Mouse (Mus musculus) heart, embryonic 10.5 days (tissue): ENCODE measurements around the gene Naif1. TPM values are rescaled to one million over a fixed set of nuclear protein-coding genes. Genes with fewer than 3 reads are reported as not detected.

Experiments
- DNase-seq: peaks from one replicate; pipeline ENCODE4 v3.0.0-alpha.2; 2017; ENCODE audit warnings: low spot score
- H3K27ac ChIP-seq: fragments of 300-500 bp; sonication (generic); 2 replicates; pipeline ENCODE4 v1.5.1; 2016; ENCODE audit warnings: mild to moderate bottlenecking
- H3K27me3 ChIP-seq: fragments of 300-500 bp; sonication (generic); 2 replicates; pipeline ENCODE4 v1.6.1; 2016; ENCODE audit warnings: mild to moderate bottlenecking; ENCODE audit not compliant: poor library complexity, insufficient read depth, severe bottlenecking
- H3K36me3 ChIP-seq: fragments of 300-500 bp; sonication (generic); 2 replicates; pipeline ENCODE4 v1.6.1; 2016; ENCODE audit warnings: mild to moderate bottlenecking, moderate library complexity
- H3K4me1 ChIP-seq: fragments of 300-500 bp; sonication (generic); 2 replicates; pipeline ENCODE4 v1.6.1; 2016; ENCODE audit warnings: mild to moderate bottlenecking
- H3K4me3 ChIP-seq: fragments of 300-500 bp; sonication (generic); 2 replicates; pipeline ENCODE4 v1.5.1; 2016; ENCODE audit warnings: mild to moderate bottlenecking, moderate library complexity
- H3K9me3 ChIP-seq: fragments of 300-500 bp; sonication (generic); 2 replicates; pipeline ENCODE4 v1.6.1; 2016; ENCODE audit warnings: mild to moderate bottlenecking, moderate library complexity
- WGBS: fragments of 180-500 bp; shearing (Covaris S2); methylation state at CpG from one replicate; pipeline ENCODE4 v1.1.7; 2016; 5-methylcytosine and 5-hydroxymethylcytosine counted together
- polyA plus RNA-seq: library from polyadenylated mRNA; unstranded; fragments of >200 nt; fragmentation: Nextera tagmentation; extraction: Ambion mirVana; gene quantifications from 2 replicates; pipeline ENCODE4 v1.2.1, GENCODE M21; 2016

The Naif1 gene
- 5.4 and 5.5 TPM in 2 replicates for polyA plus RNA-seq

- Histone ChIP-seq H3K27ac (peak within 1 kb of the TSS; percentile 92), H3K9me3 (no peaks in the 10 kb centered on the region), H3K4me3 (peak within 1 kb of the TSS; percentile 84), H3K27me3 (no peaks in the 10 kb centered on the region), H3K36me3 (peaks cover 7% of the 10 kb centered on the region; the same call in 1 of the 2 replicates), H3K4me1 (peaks cover 48% of the 10 kb centered on the region)
- DNase-seq, result no peak
- WGBS, result 70% methylated on average over 15 of the region's 15 CpGs
Measured at GRCm38 (mm10) chr2:32449761-32450754, at the start of gene Naif1. Naif1 (plus strand) TSS chr2:32450457.

GRCm38 (mm10) chr2:32404663-32405062, 45.6 kb upstream of the Naif1 start:
- peaks cover 9% of the 10 kb centered on the region; the same call in 1 of the 2 replicates for H3K4me1 ChIP-seq
- H3K9me3 ChIP-seq, result no peaks in the 10 kb centered on the region
- WGBS, result 18% methylated on average over 2 of the region's 2 CpGs
- no peaks in the 10 kb centered on the region for H3K27me3 ChIP-seq
- H3K4me3 ChIP-seq, result no peak overlapping the region
- H3K27ac ChIP-seq, result no peak overlapping the region
- peak; percentile 94 for DNase-seq
- peaks cover 38% of the 10 kb centered on the region for H3K36me3 ChIP-seq

- WGBS, result 81% methylated on average over 7 of the region's 7 CpGs
- H3K27ac ChIP-seq, result no peak overlapping the region
Measured at GRCm38 (mm10) chr2:32407144-32407824, 43.0 kb upstream of the Naif1 start.

GRCm38 (mm10) chr2:32408429-32409424, 41.5 kb upstream of the Naif1 start:
- H3K27ac ChIP-seq, result peak overlapping the region; percentile 56

More at GRCm38 (mm10) chr2:32407144-32407824, 43.0 kb upstream of the Naif1 start:
- Histone ChIP-seq H3K4me1 (peaks cover 9% of the 10 kb centered on the region; the same call in 1 of the 2 replicates), H3K36me3 (peaks cover 12% of the 10 kb centered on the region), H3K9me3 (no peaks in the 10 kb centered on the region), H3K27me3 (no peaks in the 10 kb centered on the region), H3K4me3 (no peak overlapping the region)
- DNase-seq, result no peak

GRCm38 (mm10) chr2:32411407-32411806, 38.9 kb upstream of the Naif1 start:
- WGBS, result 78% methylated on average over 7 of the region's 7 CpGs
- H3K27ac ChIP-seq, result no peak overlapping the region
- no peak for DNase-seq
- no peak overlapping the region for H3K4me3 ChIP-seq
- H3K4me1 ChIP-seq, result peaks cover 9% of the 10 kb centered on the region; the same call in 1 of the 2 replicates
- H3K27me3 ChIP-seq, result no peaks in the 10 kb centered on the region
- H3K9me3 ChIP-seq, result no peaks in the 10 kb centered on the region
- peaks cover 27% of the 10 kb centered on the region for H3K36me3 ChIP-seq

More at GRCm38 (mm10) chr2:32408429-32409424, 41.5 kb upstream of the Naif1 start:
- Histone ChIP-seq H3K4me1 (peaks cover 9% of the 10 kb centered on the region; the same call in 1 of the 2 replicates), H3K27me3 (no peaks in the 10 kb centered on the region), H3K4me3 (no peak overlapping the region), H3K36me3 (peaks cover under 1% of the 10 kb centered on the region; the same call in 1 of the 2 replicates), H3K9me3 (no peaks in the 10 kb centered on the region)
- WGBS, result 64% methylated on average over 25 of the region's 25 CpGs
- no peak for DNase-seq

GRCm38 (mm10) chr2:32412742-32413531, 37.3 kb upstream of the Naif1 start:
- H3K9me3 ChIP-seq, result no peaks in the 10 kb centered on the region
- no peak overlapping the region for H3K4me3 ChIP-seq
- H3K36me3 ChIP-seq, result peaks cover 42% of the 10 kb centered on the region
- H3K4me1 ChIP-seq, result peaks cover 9% of the 10 kb centered on the region; the same call in 1 of the 2 replicates
- 91% methylated on average over 6 of the region's 6 CpGs for WGBS
- H3K27ac ChIP-seq, result no peak overlapping the region
- no peak for DNase-seq
- no peaks in the 10 kb centered on the region for H3K27me3 ChIP-seq

GRCm38 (mm10) chr2:32413936-32414335, 36.3 kb upstream of the Naif1 start:
- no peaks in the 10 kb centered on the region for H3K9me3 ChIP-seq
- no peak for DNase-seq
- no peak overlapping the region for H3K27ac ChIP-seq
- 0 out of 2 replicates have a peak, but pooled peaks cover 2% of the 10 kb centered on the region for H3K4me1 ChIP-seq
- no peaks in the 10 kb centered on the region for H3K27me3 ChIP-seq
- H3K36me3 ChIP-seq, result peaks cover 52% of the 10 kb centered on the region
- H3K4me3 ChIP-seq, result no peak overlapping the region
- 61% methylated on average over 5 of the region's 5 CpGs for WGBS

GRCm38 (mm10) chr2:32415801-32416200, 34.5 kb upstream of the Naif1 start:
- Histone ChIP-seq H3K27ac (no peak overlapping the region), H3K9me3 (no peaks in the 10 kb centered on the region), H3K36me3 (peaks cover 71% of the 10 kb centered on the region), H3K4me1 (0 out of 2 replicates have a peak, but pooled peaks cover 3% of the 10 kb centered on the region), H3K4me3 (no peak overlapping the region), H3K27me3 (no peaks in the 10 kb centered on the region)
- no peak for DNase-seq
- 93% methylated on average over 12 of the region's 12 CpGs for WGBS

- Histone ChIP-seq H3K27ac (no peak overlapping the region), H3K4me3 (no peak overlapping the region), H3K4me1 (peaks cover 4% of the 10 kb centered on the region), H3K9me3 (no peaks in the 10 kb centered on the region), H3K27me3 (no peaks in the 10 kb centered on the region), H3K36me3 (peaks cover 78% of the 10 kb centered on the region)
- WGBS, result 82% methylated on average over 2 of the region's 2 CpGs
- DNase-seq, result no peak
Measured at GRCm38 (mm10) chr2:32416556-32416955, 33.7 kb upstream of the Naif1 start.

GRCm38 (mm10) chr2:32417486-32417885, 32.8 kb upstream of the Naif1 start:
- Histone ChIP-seq H3K4me1 (peaks cover 13% of the 10 kb centered on the region), H3K9me3 (no peaks in the 10 kb centered on the region), H3K27ac (no peak overlapping the region), H3K4me3 (no peak overlapping the region), H3K36me3 (peaks cover 79% of the 10 kb centered on the region), H3K27me3 (no peaks in the 10 kb centered on the region)
- 90% methylated on average over 8 of the region's 8 CpGs for WGBS
- no peak for DNase-seq

- no peak for DNase-seq
- Histone ChIP-seq H3K9me3 (no peaks in the 10 kb centered on the region), H3K27me3 (no peaks in the 10 kb centered on the region), H3K4me1 (peaks cover 24% of the 10 kb centered on the region), H3K4me3 (no peak overlapping the region), H3K36me3 (peaks cover 79% of the 10 kb centered on the region), H3K27ac (no peak overlapping the region)
- 82% methylated on average over 12 of the region's 12 CpGs for WGBS
Measured at GRCm38 (mm10) chr2:32418430-32419151, 31.7 kb upstream of the Naif1 start.
